16 mouse cellular contexts compared by ENCODE assay signal in genomic region chr4:95108811-95109210, GRCm38 (mm10). TPM values are rescaled to one million over a fixed set of nuclear protein-coding genes. Genes with fewer than 3 reads are reported as not detected.
DNase-seq lines count a peak whose midpoint lies in the region; ATAC-seq and TF ChIP-seq lines count a peak whose summit lies in the region.
"Had no signal": no experiment of that assay in that cellular context is flagged by ENCODE, and none has a peak within 500 bp of the region (broad histone marks: within the 10 kb centered on the region; RNA-seq: fewer than 3 reads in every experiment).

No protein-coding gene starts in this region.

- no peaks in the 10 kb centered on the region; the same call in 1 of the 2 replicates for H3K36me3 ChIP-seq in heart, adult 2 months (ENCODE audit: control insufficient read depth, insufficient read depth, low read length)
- H3K36me3 ChIP-seq in kidney, embryonic 15.5 days: no peaks in the 10 kb centered on the region
- H3K36me3 ChIP-seq in embryonic facial prominence, embryonic 14.5 days (ENCODE audit: control insufficient read depth, insufficient read depth, low read length): no peaks in the 10 kb centered on the region
- H3K36me3 ChIP-seq: forebrain, embryonic 12.5 days; G1E; liver, embryonic 13.5 days had no signal

- H3K27me3 ChIP-seq in heart, adult 2 months (ENCODE audit: control insufficient read depth, insufficient read depth, low read length): no peaks in the 10 kb centered on the region
- H3K27me3 ChIP-seq in kidney, embryonic 15.5 days: no peaks in the 10 kb centered on the region
- no peaks in the 10 kb centered on the region for H3K27me3 ChIP-seq in embryonic facial prominence, embryonic 14.5 days (replicated peaks; ENCODE audit: control insufficient read depth, insufficient read depth, low read length)

- intact Hi-C loops in heart, adult 2 months (cut with DNase I): no loop called here
- intact Hi-C loops in heart, postnatal 14 days (cut with DNase I): no loop called here

- H3K9me3 ChIP-seq in kidney, embryonic 15.5 days (replicated peaks): no peaks in the 10 kb centered on the region
- H3K9me3 ChIP-seq in embryonic facial prominence, embryonic 14.5 days (ENCODE audit: control insufficient read depth, low read length): no peaks in the 10 kb centered on the region
- H3K9me3 ChIP-seq: forebrain, embryonic 12.5 days; G1E; liver, embryonic 13.5 days had no signal

- H3K9ac ChIP-seq in heart, adult 2 months (ENCODE audit: low read depth, low read length): no peak overlapping the region
- no peak overlapping the region for H3K9ac ChIP-seq in kidney, embryonic 15.5 days
- H3K9ac ChIP-seq in embryonic facial prominence, embryonic 14.5 days (ENCODE audit: low read depth, low read length): no peak overlapping the region
- H3K9ac ChIP-seq: forebrain, embryonic 12.5 days; liver, embryonic 13.5 days had no signal

- H3K4me3 ChIP-seq in heart, adult 2 months: no peak overlapping the region
- H3K4me3 ChIP-seq in kidney, embryonic 15.5 days (replicated peaks): no peak overlapping the region
- no peak overlapping the region for H3K4me3 ChIP-seq in embryonic facial prominence, embryonic 14.5 days (ENCODE audit: low read depth, low read length)
- H3K4me3 ChIP-seq: forebrain, embryonic 12.5 days; liver, embryonic 13.5 days; megakaryocyte, embryonic 14.5 days had no signal

- DNase-seq in heart, adult 2 months: no peak
- no peak for DNase-seq in heart, postnatal 14 days
- no peak for DNase-seq in kidney, adult 11 months
- peak; percentile 26 for DNase-seq in ES-CJ7 (ENCODE audit: low read depth, low spot score)
- no peak for DNase-seq in embryonic facial prominence, embryonic 14.5 days (ENCODE audit: low spot score)
- no peak for DNase-seq in spleen, adult 12 weeks (ENCODE audit: low spot score)
- no peak for DNase-seq in right cerebral cortex, adult 2 months (ENCODE audit: low spot score in 2 of 2)
- DNase-seq: B cell, adult 2 months; cerebellum, adult 11-12 months; liver, embryonic 13.5 days; right cerebral cortex, postnatal 4 days; thymus, postnatal 4 days had no signal

- TF ChIP-seq POLR2A in heart, adult 2 months (IDR thresholded peaks at IDR 0.05; ENCODE audit: insufficient read depth, low read depth, low read length): no peak

- 56% methylated on average over 6 of the region's 6 CpGs for WGBS in heart, adult 2 months
- 65% methylated on average over 6 of the region's 6 CpGs for WGBS in kidney, embryonic 15.5 days
- 61% methylated on average over 6 of the region's 6 CpGs for WGBS in embryonic facial prominence, embryonic 14.5 days

- H3K4me1 ChIP-seq in heart, adult 2 months (ENCODE audit: control insufficient read depth, insufficient read depth, low read length): peaks cover 7% of the 10 kb centered on the region
- H3K4me1 ChIP-seq in kidney, embryonic 15.5 days: peaks cover 41% of the 10 kb centered on the region
- H3K4me1 ChIP-seq in embryonic facial prominence, embryonic 14.5 days (ENCODE audit: control insufficient read depth, insufficient read depth, low read length): peaks cover 25% of the 10 kb centered on the region

- H3K27ac ChIP-seq in heart, adult 2 months: peak overlapping the region; percentile 30; the same call in 1 of the 2 replicates
- H3K27ac ChIP-seq in kidney, embryonic 15.5 days: peak overlapping the region; percentile 64
- H3K27ac ChIP-seq in embryonic facial prominence, embryonic 14.5 days (replicated peaks; ENCODE audit: low read depth, low read length): peak overlapping the region; percentile 21; the same call in 1 of the 2 replicates
- H3K27ac ChIP-seq: forebrain, embryonic 12.5 days; liver, embryonic 13.5 days had no signal

- TF ChIP-seq EP300 in heart, adult 2 months (IDR thresholded peaks at IDR 0.05; ENCODE audit: insufficient read depth, low read depth, low read length): no peak

- ATAC-seq in kidney, embryonic 15.5 days (replicated peaks; ENCODE audit: low FRiP score): no peak
- no peak for ATAC-seq in embryonic facial prominence, embryonic 14.5 days (ENCODE audit: low read depth)

- no peak for TF ChIP-seq CTCF in heart, adult 2 months (IDR thresholded peaks at IDR 0.05)

- H3K4me2 ChIP-seq in kidney, embryonic 15.5 days: no peak overlapping the region
- no peak overlapping the region for H3K4me2 ChIP-seq in embryonic facial prominence, embryonic 14.5 days (ENCODE audit: low read depth, low read length)
- H3K4me2 ChIP-seq: forebrain, embryonic 12.5 days; liver, embryonic 13.5 days had no signal

- no peaks in the 10 kb centered on the region for H3K79me2 ChIP-seq in heart, adult 2 months (replicated peaks; ENCODE audit: control insufficient read depth, insufficient read depth, low read length)

RNA-seq across cellular contexts. Expression of gene Jun, which starts 56.8 kb away (rescaled TPM):
- total RNA-seq in heart, adult 2 months (2021): 10 to 100 TPM; 42.4 to 54.1 TPM
- 24.0 and 28.0 TPM in 2 replicates for polyA plus RNA-seq in heart, adult 2 months (2012; rRNA removed)
- total RNA-seq in heart, postnatal 14 days (2021): 10 to 100 TPM; 58.3 to 72.6 TPM
- polyA plus RNA-seq in kidney, embryonic 15.5 days (2015; fragmentation: Nextera tagmentation; extraction: Ambion mirVana): 66.0 and 70.1 TPM in 2 replicates
- 47.1 and 53.6 TPM in 2 replicates for polyA plus RNA-seq in embryonic facial prominence, embryonic 14.5 days (2014; fragmentation: Nextera tagmentation; extraction: Ambion mirVana)
